Mouse (Mus musculus) bone marrow macrophage, adult 2 months (primary cell): ENCODE data around the gene Pvalb.

ENCODE experiments used
- CTCF ChIP-seq: IDR thresholded peaks from 2 replicates; pipeline ENCODE4 v1.5.1; 2012; ENCODE audit warnings: low read depth, mild to moderate bottlenecking, low read length, moderate library complexity
- POLR2A ChIP-seq: IDR thresholded peaks from 2 replicates; pipeline ENCODE4 v1.6.1; 2012; ENCODE audit warnings: mild to moderate bottlenecking, low read depth, low read length, borderline replicate concordance

- TF ChIP-seq POLR2A = no peak
- no peak for TF ChIP-seq CTCF
Observed at GRCm38 (mm10) chr15:78172899-78173817, 33.0 kb downstream of the Pvalb start.
